ENCODE assay signal across 7 mouse cellular contexts in the genomic region with DNA sequence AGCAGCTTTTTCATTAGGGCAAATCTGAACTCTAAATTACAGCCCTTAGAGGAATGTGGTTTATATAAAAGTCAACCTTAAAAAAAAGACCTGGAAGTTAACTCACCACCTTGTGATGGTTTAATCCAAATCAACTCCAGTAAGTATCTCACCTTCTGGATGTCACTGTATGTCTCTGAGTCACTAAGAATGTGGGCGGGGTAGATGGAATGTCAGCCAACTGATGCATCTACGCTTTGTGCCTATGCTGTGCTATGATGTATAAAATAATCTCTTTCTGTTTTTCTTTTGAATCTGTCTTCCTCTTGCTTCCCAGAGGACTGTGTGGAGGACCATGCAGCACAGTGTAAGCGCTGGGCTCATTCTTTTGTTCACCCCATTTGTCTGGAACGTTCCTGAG.
"Had no signal": no experiment of that assay in that cellular context is flagged by ENCODE, and none has a peak within 500 bp of the region (broad histone marks: within the 10 kb centered on the region; RNA-seq: fewer than 3 reads in every experiment).

No protein-coding gene starts in this region.

- DNase-seq: kidney, adult 2 months; kidney, postnatal 14 days; layer of hippocampus, adult 9-11 months; layer of hippocampus, postnatal 36 days; lung, adult 2 months; lung, postnatal 36 days; thymus, postnatal 4 days had no signal
